Mouse (Mus musculus): ENCODE results near the gene Sgta.
A peak's percentile ranks its signal among the peaks of the same experiment; 100 is the strongest.

The Sgta gene

DNA sequence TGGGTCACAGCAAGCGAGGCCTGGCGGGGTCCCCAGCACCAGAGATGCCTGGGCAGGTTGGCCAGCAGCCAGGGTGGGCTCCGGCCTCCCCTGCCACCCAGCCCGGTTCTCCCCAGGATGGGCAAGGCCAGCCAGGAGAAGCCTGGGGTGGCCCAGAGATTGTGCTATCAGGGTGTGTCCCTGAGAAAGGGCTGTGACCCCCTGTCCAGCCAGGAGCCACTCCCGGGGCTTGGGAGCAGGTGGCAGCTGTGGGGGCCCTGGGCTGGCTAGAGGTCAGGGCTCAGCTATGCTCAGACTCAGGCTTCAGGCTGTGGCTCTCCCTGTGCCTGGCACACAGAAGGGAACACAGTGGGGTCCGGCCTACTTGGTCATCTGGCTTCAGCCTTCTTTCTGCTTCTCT, 40.3 kb downstream of the Sgta start:
- no peak for DNase-seq (ENCODE audit: low spot score)

DNA sequence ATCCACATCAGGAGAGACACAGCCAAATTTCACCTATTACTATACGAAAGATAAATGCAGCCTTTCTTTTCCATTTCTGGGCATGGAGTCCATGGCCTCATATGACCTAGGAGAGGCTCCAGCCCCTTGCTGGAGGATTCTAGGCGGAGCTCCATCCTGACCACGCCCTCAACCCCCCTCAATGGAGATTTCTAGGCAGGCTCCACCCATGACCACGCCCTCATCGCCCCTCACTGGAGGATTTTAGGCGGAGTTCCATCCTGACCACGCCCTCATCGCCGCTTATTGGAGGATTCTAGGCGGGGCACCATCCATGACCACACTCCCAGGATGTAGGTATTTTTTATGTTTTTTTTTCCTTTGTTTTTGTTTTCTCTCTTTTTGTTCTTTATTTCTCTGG, 41.7 kb downstream of the Sgta start:
- no peak for DNase-seq (ENCODE audit: low spot score)

GRCm38 (mm10) chr10:81016645-81017044, 43.3 kb downstream of the Sgta start:
- DNase-seq (ENCODE audit: low spot score) = no peak

DNA sequence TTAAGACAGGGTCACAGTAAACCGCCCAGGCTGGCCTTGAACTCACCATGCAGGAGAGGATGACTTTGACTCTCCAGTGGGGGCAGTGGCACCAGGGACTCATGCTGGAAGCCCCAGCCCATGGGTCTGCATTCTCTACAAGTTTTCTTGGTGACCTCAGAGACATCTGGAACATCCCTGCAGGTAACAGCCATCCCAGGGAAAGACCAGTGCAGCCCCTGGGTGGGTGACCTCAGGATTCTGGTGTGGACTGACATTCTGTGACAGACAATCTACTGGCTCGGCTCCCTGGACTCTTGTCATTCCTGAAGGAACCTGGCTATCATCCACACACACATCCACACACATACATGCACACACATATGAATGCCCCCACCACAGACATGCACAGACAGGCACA, 44.3 kb downstream of the Sgta start:
- DNase-seq (ENCODE audit: low spot score) = no peak

DNA sequence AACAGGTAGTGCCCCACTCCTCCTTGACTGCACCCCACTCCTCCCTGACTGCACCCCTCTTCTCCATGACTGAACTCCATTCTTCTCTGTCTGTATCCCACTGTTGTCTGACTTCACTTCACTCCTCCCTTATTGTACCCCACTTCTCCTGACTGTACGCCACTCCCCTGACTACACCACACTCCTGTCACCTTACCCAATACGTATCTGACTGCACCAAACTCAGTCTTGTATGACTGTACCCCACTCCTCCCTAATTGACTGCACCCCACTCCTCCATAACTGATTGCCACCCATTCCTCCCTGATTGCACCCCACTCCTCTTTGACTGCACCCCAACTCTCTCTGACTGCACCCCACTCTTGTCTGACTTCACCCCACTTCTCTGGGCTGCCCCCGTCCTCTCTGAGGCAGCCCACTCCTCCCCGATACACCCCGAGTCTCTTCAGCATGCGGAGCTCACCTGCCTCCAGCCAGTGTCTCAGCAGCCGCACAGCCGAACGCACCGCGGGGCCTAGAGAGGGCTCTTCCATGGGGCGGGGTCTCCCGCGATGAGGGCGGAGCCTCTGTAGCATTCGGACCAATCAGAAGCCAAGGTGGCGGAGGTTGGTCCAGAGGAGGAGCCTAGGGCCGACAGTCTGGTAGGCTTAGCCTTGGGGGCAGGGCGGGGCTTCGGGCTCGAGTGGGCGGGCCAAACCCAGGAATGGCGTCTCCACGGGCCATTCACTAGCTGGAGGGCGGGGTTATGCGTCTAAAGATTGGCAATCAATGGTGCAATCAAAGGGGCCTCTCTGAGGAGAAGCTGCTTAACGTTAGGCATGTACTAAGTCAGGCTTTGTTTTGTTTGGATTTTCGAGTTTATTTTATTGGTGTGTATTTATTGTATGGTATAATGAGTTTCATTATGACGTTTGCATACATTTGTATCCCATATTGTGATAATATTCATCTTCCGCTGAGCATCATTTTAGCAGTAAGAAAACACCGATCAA, 45.3 kb downstream of the Sgta start, which contains the start of gene Gng7:
Gene Gng7, minus strand, starts transcription at position 553 of the 992 bp plus-strand sequence.
- DNase-seq (ENCODE audit: low spot score) = peak; percentile 85

DNA sequence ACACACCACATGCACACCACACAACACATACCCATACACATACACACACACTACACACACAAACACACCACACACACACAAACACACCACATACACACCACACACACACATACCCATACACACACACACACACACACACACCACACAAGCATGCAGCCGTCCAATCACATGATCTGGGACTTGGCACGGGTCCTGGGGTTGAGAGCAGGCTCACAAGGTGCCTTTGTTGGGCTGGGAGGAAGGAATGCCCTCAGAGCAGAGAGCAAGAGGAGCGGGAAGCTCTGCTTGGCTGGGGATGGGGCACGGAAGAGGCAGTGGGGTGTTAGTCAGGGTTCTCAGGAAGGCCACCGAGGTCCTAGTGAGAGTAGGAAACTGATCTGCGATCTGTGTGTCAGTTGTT, 49.1 kb downstream of the Sgta start:
- no peak for DNase-seq (ENCODE audit: low spot score)

- DNase-seq (ENCODE audit: low spot score) = no peak
Observed at GRCm38 (mm10) chr10:81007240-81007639, 52.7 kb downstream of the Sgta start.

- no peak for DNase-seq (ENCODE audit: low spot score)
Observed at GRCm38 (mm10) chr10:81006005-81006677, 53.8 kb downstream of the Sgta start.

DNA sequence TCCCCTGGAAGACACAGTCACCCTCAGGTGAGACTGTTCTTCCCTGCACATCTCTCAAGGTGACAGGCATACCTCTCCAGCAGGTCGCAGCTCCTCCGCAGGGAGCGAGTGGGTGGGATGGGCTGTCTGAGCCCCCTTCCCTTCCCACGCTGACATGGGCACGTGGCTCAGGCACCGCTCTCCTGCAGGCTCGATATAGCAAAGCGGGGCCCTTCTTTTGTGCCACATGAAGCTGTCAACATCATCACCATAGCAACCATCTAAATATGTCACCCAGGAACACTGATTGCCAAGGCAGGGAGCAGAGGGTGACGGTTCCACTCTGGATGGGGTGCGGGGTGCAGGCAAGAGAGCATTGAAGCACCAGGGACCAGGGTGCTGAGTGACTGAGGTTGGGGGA, 58.8 kb downstream of the Sgta start:
- no peak for DNase-seq (ENCODE audit: low spot score)

DNA sequence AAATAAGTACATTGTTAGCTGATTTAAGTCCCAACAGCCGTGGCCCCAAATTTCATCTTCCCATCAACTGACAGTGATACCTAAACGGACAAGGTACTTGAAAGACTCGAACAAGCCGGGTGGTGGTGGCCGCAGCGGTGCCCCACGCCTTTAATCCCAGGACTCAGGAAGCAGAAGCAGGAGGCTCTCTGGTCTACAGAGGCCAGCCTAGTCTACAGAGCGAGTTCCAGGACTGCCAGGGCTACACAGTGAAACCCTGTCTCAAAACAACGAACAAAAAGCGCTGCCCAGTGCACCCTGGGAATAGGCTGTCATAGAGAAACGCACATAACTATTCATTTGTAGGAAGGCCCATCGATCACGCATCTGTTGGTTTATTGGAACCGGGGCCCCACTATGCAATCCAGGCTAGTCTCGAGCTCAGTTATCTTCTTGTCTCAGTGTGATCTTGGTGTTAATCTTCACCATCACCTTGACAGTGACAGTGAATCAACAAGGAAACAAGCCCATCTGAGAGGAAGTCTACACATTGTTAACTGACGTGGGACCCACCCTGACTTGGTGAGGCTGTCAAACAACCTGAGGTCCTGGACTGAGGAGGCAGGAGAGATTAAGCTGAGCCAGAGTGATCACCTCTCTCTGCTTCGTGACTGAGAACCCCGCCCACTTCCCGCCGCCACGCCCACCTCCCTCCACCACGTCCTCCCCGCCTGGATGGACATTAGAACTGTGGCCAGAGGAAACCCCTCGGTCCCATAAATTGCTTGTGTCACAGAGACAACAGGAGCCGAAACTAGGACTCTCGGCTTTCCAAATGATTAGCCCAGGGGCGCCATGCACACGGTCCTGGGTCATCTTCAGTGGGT, 59.6 kb downstream of the Sgta start:
- DNase-seq (ENCODE audit: low spot score) = no peak

- peak; percentile 73 for DNase-seq (ENCODE audit: low spot score)
Observed at GRCm38 (mm10) chr10:80999362-81000196, 60.4 kb downstream of the Sgta start.

GRCm38 (mm10) chr10:80998778-80999177, 61.2 kb downstream of the Sgta start:
- DNase-seq (ENCODE audit: low spot score) = no peak

DNA sequence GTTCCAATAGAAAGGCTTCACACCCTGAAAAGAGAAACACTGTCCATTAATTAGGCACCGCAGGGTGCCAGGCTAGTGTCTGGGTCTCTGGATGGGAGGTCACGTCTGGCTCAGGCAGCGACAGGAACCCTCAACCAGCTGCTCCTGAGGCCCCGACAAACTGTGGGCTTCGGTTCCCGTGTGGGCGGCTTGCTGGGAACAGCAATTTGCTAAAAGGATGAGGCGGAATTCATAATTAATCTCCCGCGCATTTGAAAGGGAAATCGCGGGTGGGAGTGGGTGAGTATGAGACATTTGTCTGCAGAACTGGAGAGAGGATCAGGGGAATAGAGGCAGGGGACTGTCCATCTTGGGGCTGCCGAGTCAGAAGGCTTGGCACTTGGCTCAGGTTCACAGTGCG, 62.0 kb downstream of the Sgta start:
- no peak for DNase-seq (ENCODE audit: low spot score)

DNA sequence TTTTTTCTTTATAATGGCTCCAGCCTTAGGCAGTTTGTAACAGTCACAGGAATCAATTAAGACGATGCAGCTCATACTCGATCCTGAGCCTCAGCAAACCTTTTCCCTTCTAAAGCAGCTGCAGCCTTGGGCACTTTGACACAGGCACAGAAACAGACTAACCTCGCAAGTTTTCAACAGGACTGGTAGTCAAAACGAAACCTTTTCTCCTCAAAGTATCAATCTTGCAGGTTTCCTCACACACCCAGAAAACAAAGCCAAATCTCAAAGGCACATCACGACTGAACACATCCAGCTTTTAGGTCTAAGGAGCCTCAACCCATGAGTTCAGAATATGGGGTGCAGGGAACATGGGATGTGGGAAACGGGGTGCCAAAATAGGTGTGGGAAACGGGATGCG, 62.6 kb downstream of the Sgta start:
- no peak for DNase-seq (ENCODE audit: low spot score)

DNA sequence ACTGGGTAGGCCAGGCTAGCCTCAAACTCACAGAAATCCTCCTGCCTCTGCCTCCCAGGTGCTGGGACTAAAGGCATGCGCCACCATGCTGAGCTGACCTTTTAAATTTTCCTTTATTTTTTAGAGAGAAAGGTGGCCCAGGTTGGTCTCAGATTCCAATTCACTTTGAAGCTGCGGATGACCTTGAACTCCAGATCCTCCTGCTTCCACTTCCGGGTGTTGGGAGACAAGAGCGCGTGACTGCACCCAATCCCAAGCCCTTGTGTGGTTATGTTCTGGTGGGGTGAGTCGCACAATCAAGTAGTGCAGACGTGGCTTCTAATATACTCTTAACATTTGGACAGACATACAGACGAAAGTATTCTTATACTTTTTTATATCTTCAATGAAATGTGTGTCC, 63.5 kb downstream of the Sgta start:
- DNase-seq (ENCODE audit: low spot score) = no peak

DNA sequence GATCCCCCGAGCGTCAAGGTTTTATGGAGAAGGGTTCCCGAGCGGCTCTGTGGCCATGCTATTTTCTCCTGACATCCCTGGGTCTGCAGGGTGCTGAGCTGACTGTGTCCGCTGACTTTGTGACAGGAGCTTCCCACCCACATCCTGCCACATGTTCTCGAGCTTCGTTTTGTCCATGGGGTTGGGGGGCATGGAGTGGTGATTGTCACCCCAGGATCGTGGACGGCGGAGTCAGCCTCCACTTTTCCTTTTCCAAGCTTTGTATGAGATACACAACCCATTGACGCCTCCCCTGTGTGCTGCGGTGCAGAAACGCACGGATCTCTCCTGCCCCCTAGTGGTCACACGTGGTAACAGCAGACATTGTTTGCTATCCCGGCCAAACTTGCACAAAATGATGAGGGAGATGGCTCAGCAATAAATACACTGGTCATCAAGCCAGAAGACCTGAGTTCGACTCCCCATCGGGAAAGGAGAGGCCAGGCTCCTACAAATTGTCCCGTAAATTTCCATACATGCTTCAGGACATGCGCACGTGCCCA, 64.8 kb downstream of the Sgta start:
- peak; percentile 72 for DNase-seq (ENCODE audit: low spot score)

DNA sequence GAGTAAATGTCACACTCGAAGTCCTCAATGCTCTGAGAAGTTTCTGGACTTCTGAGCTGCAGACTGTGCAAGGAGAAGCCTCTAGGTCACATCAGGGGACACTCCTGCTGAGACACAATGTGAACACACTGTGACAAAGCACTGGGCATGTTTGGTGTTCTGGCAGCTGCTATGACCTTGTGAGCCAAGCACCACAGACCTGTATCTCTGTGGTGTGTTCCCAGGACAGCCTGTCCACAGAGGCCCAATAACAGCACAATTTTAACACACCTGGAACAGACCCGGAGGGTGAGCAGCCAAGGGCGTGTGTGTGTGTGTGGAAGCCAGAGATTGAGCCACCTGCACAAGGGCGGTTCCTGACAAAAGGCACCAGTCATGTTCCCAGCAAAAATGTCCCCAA, 65.4 kb downstream of the Sgta start:
- DNase-seq (ENCODE audit: low spot score) = no peak

All from ovary, postnatal 10 days (tissue).